ENCODE assay signal across 8 mouse cellular contexts in the genomic region with DNA sequence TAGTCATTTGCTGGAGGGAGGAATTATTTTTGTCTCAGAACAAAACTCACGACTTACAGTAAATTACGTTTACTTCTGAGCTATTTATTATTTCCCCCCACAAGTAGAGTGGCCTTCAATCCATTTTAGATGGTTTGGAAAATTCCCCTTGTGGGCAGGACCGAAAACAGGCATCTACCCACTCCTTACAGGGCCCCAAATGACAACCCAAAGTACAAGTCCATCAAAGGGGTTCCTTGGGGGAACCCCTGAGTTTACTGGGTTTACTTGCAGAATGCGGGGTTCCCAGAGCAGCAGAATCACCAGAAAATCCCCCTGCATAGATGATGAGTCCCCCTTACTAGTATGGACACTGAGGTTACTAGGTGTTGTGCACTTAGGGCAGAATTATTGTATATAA. TPM values are rescaled to one million over a fixed set of nuclear protein-coding genes. Genes with fewer than 3 reads are reported as not detected.
DNase-seq lines count a peak whose midpoint lies in the region; ATAC-seq lines count a peak whose summit lies in the region.

No protein-coding gene starts in this region.

- intact Hi-C loops in heart, postnatal 25 days (cut with DNase I): no loop called here

- H3K9ac ChIP-seq in heart, embryonic 11.5 days (ENCODE audit: low read depth, low read length): peak overlapping the region; percentile 78
- peak overlapping the region; percentile 62 for H3K9ac ChIP-seq in forebrain, embryonic 15.5 days (replicated peaks)
- H3K9ac ChIP-seq in liver, embryonic 15.5 days: peak overlapping the region; percentile 89

- no peaks in the 10 kb centered on the region for H3K27me3 ChIP-seq in heart, embryonic 11.5 days (ENCODE audit: control insufficient read depth, insufficient read depth, low read length)
- no peaks in the 10 kb centered on the region for H3K27me3 ChIP-seq in forebrain, embryonic 15.5 days
- H3K27me3 ChIP-seq in liver, embryonic 15.5 days: no peaks in the 10 kb centered on the region

- H3K4me1 ChIP-seq in heart, embryonic 11.5 days (ENCODE audit: control insufficient read depth, insufficient read depth, low read length): peaks cover 5% of the 10 kb centered on the region; the same call in 1 of the 2 replicates
- H3K4me1 ChIP-seq in forebrain, embryonic 15.5 days: peaks cover 18% of the 10 kb centered on the region
- H3K4me1 ChIP-seq in liver, embryonic 15.5 days (replicated peaks): peaks cover 35% of the 10 kb centered on the region

- H3K27ac ChIP-seq in heart, embryonic 11.5 days (ENCODE audit: low read depth, low read length): 0 out of 2 replicates have a peak overlapping the region, but pooled peaks have one; percentile 22
- H3K27ac ChIP-seq in forebrain, embryonic 15.5 days (replicated peaks): no peak overlapping the region
- H3K27ac ChIP-seq in liver, embryonic 15.5 days (replicated peaks): peak overlapping the region; percentile 84

- H3K9me3 ChIP-seq in heart, embryonic 11.5 days (replicated peaks; ENCODE audit: control insufficient read depth, low read length): no peaks in the 10 kb centered on the region
- no peaks in the 10 kb centered on the region for H3K9me3 ChIP-seq in forebrain, embryonic 15.5 days
- H3K9me3 ChIP-seq in liver, embryonic 15.5 days (replicated peaks): no peaks in the 10 kb centered on the region

- no peak for ATAC-seq in heart, embryonic 11.5 days (replicated peaks; ENCODE audit: insufficient number of reproducible peaks, low FRiP score, low TSS enrichment)
- no peak for ATAC-seq in forebrain, embryonic 15.5 days (replicated peaks)
- no peak for ATAC-seq in liver, embryonic 15.5 days (ENCODE audit: insufficient read depth)

- peaks cover 16% of the 10 kb centered on the region for H3K36me3 ChIP-seq in heart, embryonic 11.5 days (ENCODE audit: control insufficient read depth, insufficient read depth, low read length)
- H3K36me3 ChIP-seq in forebrain, embryonic 15.5 days: peaks cover 35% of the 10 kb centered on the region
- peaks cover 36% of the 10 kb centered on the region for H3K36me3 ChIP-seq in liver, embryonic 15.5 days (replicated peaks)

- no peak for DNase-seq in heart, postnatal 25 days (ENCODE audit: low spot score)
- peak; percentile 51 for DNase-seq in CD4-positive, CD25-positive, alpha-beta regulatory T cell, adult 2 months (ENCODE audit: low read depth, low spot score)
- no peak for DNase-seq in MN1 (ENCODE audit: low spot score)
- DNase-seq in left cerebral cortex, adult 18-20 months (ENCODE audit: low spot score in 2 of 2): no peak
- no peak for DNase-seq in left cerebral cortex, adult 8-10 months (ENCODE audit: low spot score in 2 of 2)

- WGBS in heart, embryonic 11.5 days (ENCODE audit: insufficient replicate concordance): 38% methylated on average over 4 of the region's 4 CpGs
- WGBS in forebrain, embryonic 15.5 days: 54% methylated on average over 4 of the region's 4 CpGs
- 29% methylated on average over 4 of the region's 4 CpGs for WGBS in liver, embryonic 15.5 days (ENCODE audit: insufficient replicate concordance)

- peak overlapping the region; percentile 79 for H3K4me2 ChIP-seq in heart, embryonic 11.5 days
- H3K4me2 ChIP-seq in forebrain, embryonic 15.5 days (replicated peaks): peak overlapping the region; percentile 56
- peak overlapping the region; percentile 72 for H3K4me2 ChIP-seq in liver, embryonic 15.5 days

- H3K4me3 ChIP-seq in heart, embryonic 11.5 days (ENCODE audit: low read depth, low read length): peak overlapping the region; percentile 73
- peak overlapping the region; percentile 69 for H3K4me3 ChIP-seq in forebrain, embryonic 15.5 days
- peak overlapping the region; percentile 92 for H3K4me3 ChIP-seq in liver, embryonic 15.5 days (replicated peaks)

RNA-seq across cellular contexts. Expression of a gene that starts 0.8 kb away (rescaled TPM):
- 27.9 and 29.9 TPM in 2 replicates for polyA plus RNA-seq in heart, embryonic 11.5 days (2014; fragmentation: Nextera tagmentation; extraction: Ambion mirVana)
- 10 to 100 TPM; 21.0 to 21.8 TPM for total RNA-seq in heart, postnatal 25 days (2021)
- polyA plus RNA-seq in forebrain, embryonic 15.5 days (2015; fragmentation: Nextera tagmentation; extraction: Ambion mirVana): 43.6 and 48.5 TPM in 2 replicates
- polyA plus RNA-seq in liver, embryonic 15.5 days (2015; fragmentation: Nextera tagmentation; extraction: Ambion mirVana): 15.2 and 17.1 TPM in 2 replicates
- total RNA-seq in left cerebral cortex, adult 18-20 months (2021): 10 to 100 TPM; 43.5 to 43.7 TPM
- total RNA-seq in left cerebral cortex, adult 8-10 months (2022): 10 to 100 TPM; 44.3 to 52.5 (median 48.1) TPM

RNA-seq across cellular contexts. Expression of a gene that starts 10.8 kb away (rescaled TPM):
- polyA plus RNA-seq in heart, embryonic 11.5 days (2014; fragmentation: Nextera tagmentation; extraction: Ambion mirVana): 530 and 551 TPM in 2 replicates
- 1,000 to 10,000 TPM; 1,243 to 1,263 TPM for total RNA-seq in heart, postnatal 25 days (2021)
- 322 and 326 TPM in 2 replicates for polyA plus RNA-seq in forebrain, embryonic 15.5 days (2015; fragmentation: Nextera tagmentation; extraction: Ambion mirVana)
- 180 and 198 TPM in 2 replicates for polyA plus RNA-seq in liver, embryonic 15.5 days (2015; fragmentation: Nextera tagmentation; extraction: Ambion mirVana)
- 100 to 1,000 TPM; 229 to 241 TPM for total RNA-seq in left cerebral cortex, adult 18-20 months (2021)
- 100 to 1,000 TPM; 244 to 261 (median 255) TPM for total RNA-seq in left cerebral cortex, adult 8-10 months (2022)

RNA-seq across cellular contexts. Expression of a gene that starts 11.2 kb away (rescaled TPM):
- 12.4 and 16.4 TPM in 2 replicates for polyA plus RNA-seq in heart, embryonic 11.5 days (2014; fragmentation: Nextera tagmentation; extraction: Ambion mirVana)
- 1 to 10 TPM; 1.4 TPM for total RNA-seq in heart, postnatal 25 days (2021)
- 9.2 and 11.7 TPM in 2 replicates for polyA plus RNA-seq in forebrain, embryonic 15.5 days (2015; fragmentation: Nextera tagmentation; extraction: Ambion mirVana)
- 6.4 and 6.5 TPM in 2 replicates for polyA plus RNA-seq in liver, embryonic 15.5 days (2015; fragmentation: Nextera tagmentation; extraction: Ambion mirVana)
- total RNA-seq in left cerebral cortex, adult 18-20 months (2021): 1 to 10 TPM; 1.1 to 1.4 TPM
- 1 to 10 TPM in 3 of 4 experiments, under 1 TPM in 1; 0.89 to 2.5 (median 1.2) TPM for total RNA-seq in left cerebral cortex, adult 8-10 months (2022)

RNA-seq across cellular contexts. Expression of a gene that starts 35.3 kb away (rescaled TPM):
- polyA plus RNA-seq in heart, embryonic 11.5 days (2014; fragmentation: Nextera tagmentation; extraction: Ambion mirVana): 17.3 and 17.7 TPM in 2 replicates
- total RNA-seq in heart, postnatal 25 days (2021): 10 to 100 TPM; 15.8 to 22.5 TPM
- polyA plus RNA-seq in forebrain, embryonic 15.5 days (2015; fragmentation: Nextera tagmentation; extraction: Ambion mirVana): 125 and 135 TPM in 2 replicates
- polyA plus RNA-seq in liver, embryonic 15.5 days (2015; fragmentation: Nextera tagmentation; extraction: Ambion mirVana): 6.8 and 8.8 TPM in 2 replicates
- 100 to 1,000 TPM; 355 to 356 TPM for total RNA-seq in left cerebral cortex, adult 18-20 months (2021)
- total RNA-seq in left cerebral cortex, adult 8-10 months (2022): 100 to 1,000 TPM; 316 to 350 (median 333) TPM

Comparison
In these comparisons a context has a peak if more than half of its experiments do, and no peak if none do; other contexts are left out.
1. RNA of a gene that starts 10.8 kb away (total RNA-seq): 1,243 to 1,263 TPM in heart, postnatal 25 days; 244 to 261 TPM in left cerebral cortex, adult 8-10 months and 229 to 241 TPM in left cerebral cortex, adult 18-20 months; every median in the first group is over 4 times any median in the second.
2. Peak in every context shown above with its lines, with median percentiles within 50 percentile points of each other: H3K4me2 ChIP-seq, H3K4me3 ChIP-seq and H3K9ac ChIP-seq.